12 mouse cellular contexts compared by ENCODE assay signal in the genomic region with DNA sequence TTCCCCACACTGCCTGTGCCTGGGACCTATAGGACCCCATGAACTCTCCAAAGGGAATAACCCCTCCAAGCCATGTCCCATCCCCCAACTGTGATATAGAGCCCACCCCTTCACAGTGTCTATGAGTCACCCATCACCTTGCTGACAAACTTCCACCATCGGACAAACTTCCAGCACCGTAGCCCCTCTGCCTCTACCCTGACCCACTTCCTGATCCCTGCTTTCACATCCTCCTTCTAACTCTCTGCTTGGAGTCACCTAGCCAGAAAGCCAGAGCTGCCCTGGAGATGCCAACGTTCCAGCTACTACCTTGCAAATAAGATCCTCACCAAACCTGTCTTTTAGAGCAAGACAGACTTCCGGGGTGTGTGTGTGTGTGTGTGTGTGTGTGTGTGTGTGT. TPM values are rescaled to one million over a fixed set of nuclear protein-coding genes. Genes with fewer than 3 reads are reported as not detected.
"Had no signal": no experiment of that assay in that cellular context is flagged by ENCODE, and none has a peak within 500 bp of the region (broad histone marks: within the 10 kb centered on the region; RNA-seq: fewer than 3 reads in every experiment).

No protein-coding gene starts in this region.

- ATAC-seq: midbrain, embryonic 16.5 days had no signal

- DNase-seq: lung, adult 18-20 months; lung, embryonic 14.5 days; lung, postnatal 10 days; lung, postnatal 4 days; midbrain, embryonic 14.5 days; right cerebral cortex, postnatal 14 days; thymus, adult 2 months; thymus, postnatal 25 days; thymus, postnatal 4 days had no signal

RNA-seq across cellular contexts. Expression of a gene that starts 14.1 kb away (rescaled TPM):
- total RNA-seq: megakaryocyte-erythroid progenitor cell, adult 5-6 weeks; neutrophil, adult 5-6 weeks had no signal

RNA-seq across cellular contexts. Expression of a gene that starts 46.1 kb away (rescaled TPM):
- total RNA-seq: megakaryocyte-erythroid progenitor cell, adult 5-6 weeks had no signal
